Mouse (Mus musculus): ENCODE results near the gene Tenm2. TPM values are rescaled to one million over a fixed set of nuclear protein-coding genes. Genes with fewer than 3 reads are reported as not detected.

The Tenm2 gene
- polyA plus RNA-seq, 1 experiment from 2014 or later = 77.0 TPM

- ATAC-seq = no peak
- WGBS = 67% methylated on average over 5 of the region's 5 CpGs
- H3K9me3 ChIP-seq (replicated peaks; ENCODE audit: control insufficient read depth, low read length, poor library complexity, severe bottlenecking) = no peaks in the 10 kb centered on the region
Measured at GRCm38 (mm10) chr11:37046671-37047070, 189.1 kb downstream of the Tenm2 start.

GRCm38 (mm10) chr11:37041259-37041658 lies 194.5 kb downstream of the Tenm2 start:
- Histone ChIP-seq H3K4me3 (ENCODE audit: low read depth, low read length) (no peak overlapping the region), H3K9me3 (replicated peaks; ENCODE audit: control insufficient read depth, low read length, poor library complexity, severe bottlenecking) (no peaks in the 10 kb centered on the region), H3K4me1 (ENCODE audit: control insufficient read depth, insufficient read depth, low read length) (peaks cover 9% of the 10 kb centered on the region), H3K9ac (ENCODE audit: low read depth, low read length) (no peak overlapping the region), H3K27me3 (ENCODE audit: control insufficient read depth, insufficient read depth, low read depth, low read length) (no peaks in the 10 kb centered on the region), H3K36me3 (ENCODE audit: control insufficient read depth, insufficient read depth, low read length) (no peaks in the 10 kb centered on the region), H3K4me2 (ENCODE audit: low read length) (no peak overlapping the region), H3K27ac (ENCODE audit: low read length) (no peak overlapping the region)
- 53% methylated on average over 4 of the region's 4 CpGs for WGBS
- peak; percentile 32; the same call in 1 of the 2 replicates for ATAC-seq

More at GRCm38 (mm10) chr11:37046671-37047070, 189.1 kb downstream of the Tenm2 start:
- H3K4me3 ChIP-seq (ENCODE audit: low read depth, low read length) = no peak overlapping the region
- no peaks in the 10 kb centered on the region for H3K36me3 ChIP-seq (ENCODE audit: control insufficient read depth, insufficient read depth, low read length)
- H3K4me1 ChIP-seq (ENCODE audit: control insufficient read depth, insufficient read depth, low read length) = peaks cover 2% of the 10 kb centered on the region
- no peak overlapping the region for H3K27ac ChIP-seq (ENCODE audit: low read length)
- no peaks in the 10 kb centered on the region for H3K27me3 ChIP-seq (ENCODE audit: control insufficient read depth, insufficient read depth, low read depth, low read length)
- H3K4me2 ChIP-seq (ENCODE audit: low read length) = no peak overlapping the region
- H3K9ac ChIP-seq (ENCODE audit: low read depth, low read length) = no peak overlapping the region

- no peak overlapping the region for H3K4me2 ChIP-seq (ENCODE audit: low read length)
- H3K9ac ChIP-seq (ENCODE audit: low read depth, low read length) = no peak overlapping the region
- H3K27ac ChIP-seq (ENCODE audit: low read length) = no peak overlapping the region
- no peaks in the 10 kb centered on the region for H3K27me3 ChIP-seq (ENCODE audit: control insufficient read depth, insufficient read depth, low read depth, low read length)
- 91% methylated on average over 3 of the region's 3 CpGs for WGBS
- H3K36me3 ChIP-seq (ENCODE audit: control insufficient read depth, insufficient read depth, low read length) = no peaks in the 10 kb centered on the region
- no peak overlapping the region for H3K4me3 ChIP-seq (ENCODE audit: low read depth, low read length)
- H3K9me3 ChIP-seq (replicated peaks; ENCODE audit: control insufficient read depth, low read length, poor library complexity, severe bottlenecking) = no peaks in the 10 kb centered on the region
- ATAC-seq = no peak
- H3K4me1 ChIP-seq (ENCODE audit: control insufficient read depth, insufficient read depth, low read length) = peaks cover 9% of the 10 kb centered on the region
Measured at GRCm38 (mm10) chr11:37039283-37039682, 196.5 kb downstream of the Tenm2 start.

- no peaks in the 10 kb centered on the region for H3K9me3 ChIP-seq (replicated peaks; ENCODE audit: control insufficient read depth, low read length, poor library complexity, severe bottlenecking)
- H3K4me3 ChIP-seq (ENCODE audit: low read depth, low read length) = no peak overlapping the region
- H3K27me3 ChIP-seq (ENCODE audit: control insufficient read depth, insufficient read depth, low read depth, low read length) = no peaks in the 10 kb centered on the region
- H3K4me1 ChIP-seq (ENCODE audit: control insufficient read depth, insufficient read depth, low read length) = 0 out of 2 replicates have a peak, but pooled peaks cover 2% of the 10 kb centered on the region
- no peak overlapping the region for H3K4me2 ChIP-seq (ENCODE audit: low read length)
- WGBS = 46% methylated on average over 7 of the region's 7 CpGs
- H3K36me3 ChIP-seq (ENCODE audit: control insufficient read depth, insufficient read depth, low read length) = no peaks in the 10 kb centered on the region
- H3K9ac ChIP-seq (ENCODE audit: low read depth, low read length) = no peak overlapping the region
- no peak overlapping the region for H3K27ac ChIP-seq (ENCODE audit: low read length)
- no peak for ATAC-seq
Measured at GRCm38 (mm10) chr11:37031305-37032055, 204.3 kb downstream of the Tenm2 start.

- Histone ChIP-seq H3K9ac (ENCODE audit: low read depth, low read length) (no peak overlapping the region), H3K4me1 (ENCODE audit: control insufficient read depth, insufficient read depth, low read length) (no peaks in the 10 kb centered on the region), H3K4me3 (ENCODE audit: low read depth, low read length) (no peak overlapping the region), H3K27ac (ENCODE audit: low read length) (no peak overlapping the region), H3K9me3 (replicated peaks; ENCODE audit: control insufficient read depth, low read length, poor library complexity, severe bottlenecking) (no peaks in the 10 kb centered on the region), H3K27me3 (ENCODE audit: control insufficient read depth, insufficient read depth, low read depth, low read length) (no peaks in the 10 kb centered on the region), H3K4me2 (ENCODE audit: low read length) (no peak overlapping the region), H3K36me3 (ENCODE audit: control insufficient read depth, insufficient read depth, low read length) (no peaks in the 10 kb centered on the region)
- no peak for ATAC-seq
- WGBS = 64% methylated on average over 1 of the region's 1 CpGs
Measured at GRCm38 (mm10) chr11:37011900-37012299, 223.9 kb downstream of the Tenm2 start.

- H3K27ac ChIP-seq (ENCODE audit: low read length) = no peak overlapping the region
- no peaks in the 10 kb centered on the region for H3K36me3 ChIP-seq (ENCODE audit: control insufficient read depth, insufficient read depth, low read length)
- no peak for ATAC-seq
- H3K4me3 ChIP-seq (ENCODE audit: low read depth, low read length) = no peak overlapping the region
- H3K4me2 ChIP-seq (ENCODE audit: low read length) = no peak overlapping the region
- WGBS = 77% methylated on average over 1 of the region's 1 CpGs
- no peak overlapping the region for H3K9ac ChIP-seq (ENCODE audit: low read depth, low read length)
- H3K27me3 ChIP-seq (ENCODE audit: control insufficient read depth, insufficient read depth, low read depth, low read length) = no peaks in the 10 kb centered on the region
- no peaks in the 10 kb centered on the region for H3K4me1 ChIP-seq (ENCODE audit: control insufficient read depth, insufficient read depth, low read length)
- no peaks in the 10 kb centered on the region for H3K9me3 ChIP-seq (replicated peaks; ENCODE audit: control insufficient read depth, low read length, poor library complexity, severe bottlenecking)
Measured at GRCm38 (mm10) chr11:37009243-37009642, 226.5 kb downstream of the Tenm2 start.

GRCm38 (mm10) chr11:36997668-36998067 lies 238.1 kb downstream of the Tenm2 start:
- no peak overlapping the region for H3K4me2 ChIP-seq (ENCODE audit: low read length)
- no peaks in the 10 kb centered on the region for H3K36me3 ChIP-seq (ENCODE audit: control insufficient read depth, insufficient read depth, low read length)
- no peaks in the 10 kb centered on the region for H3K4me1 ChIP-seq (ENCODE audit: control insufficient read depth, insufficient read depth, low read length)
- H3K4me3 ChIP-seq (ENCODE audit: low read depth, low read length) = no peak overlapping the region
- no peaks in the 10 kb centered on the region for H3K27me3 ChIP-seq (ENCODE audit: control insufficient read depth, insufficient read depth, low read depth, low read length)
- no peak overlapping the region for H3K27ac ChIP-seq (ENCODE audit: low read length)
- no peaks in the 10 kb centered on the region for H3K9me3 ChIP-seq (replicated peaks; ENCODE audit: control insufficient read depth, low read length, poor library complexity, severe bottlenecking)
- no peak overlapping the region for H3K9ac ChIP-seq (ENCODE audit: low read depth, low read length)
- 79% methylated on average over 3 of the region's 3 CpGs for WGBS
- ATAC-seq = no peak

GRCm38 (mm10) chr11:36990895-36991294 lies 244.9 kb downstream of the Tenm2 start:
- Histone ChIP-seq H3K27me3 (ENCODE audit: control insufficient read depth, insufficient read depth, low read depth, low read length) (no peaks in the 10 kb centered on the region), H3K9ac (ENCODE audit: low read depth, low read length) (no peak overlapping the region), H3K4me1 (ENCODE audit: control insufficient read depth, insufficient read depth, low read length) (peaks cover 10% of the 10 kb centered on the region; the same call in 1 of the 2 replicates), H3K9me3 (replicated peaks; ENCODE audit: control insufficient read depth, low read length, poor library complexity, severe bottlenecking) (no peaks in the 10 kb centered on the region), H3K27ac (ENCODE audit: low read length) (no peak overlapping the region), H3K36me3 (ENCODE audit: control insufficient read depth, insufficient read depth, low read length) (no peaks in the 10 kb centered on the region), H3K4me3 (ENCODE audit: low read depth, low read length) (no peak overlapping the region), H3K4me2 (ENCODE audit: low read length) (no peak overlapping the region)
- WGBS = 86% methylated on average over 3 of the region's 3 CpGs
- ATAC-seq = no peak

- Histone ChIP-seq H3K9me3 (replicated peaks; ENCODE audit: control insufficient read depth, low read length, poor library complexity, severe bottlenecking) (no peaks in the 10 kb centered on the region), H3K4me1 (ENCODE audit: control insufficient read depth, insufficient read depth, low read length) (peaks cover 10% of the 10 kb centered on the region; the same call in 1 of the 2 replicates), H3K4me3 (ENCODE audit: low read depth, low read length) (no peak overlapping the region), H3K4me2 (ENCODE audit: low read length) (peak overlapping the region; percentile 23; the same call in 1 of the 2 replicates), H3K9ac (ENCODE audit: low read depth, low read length) (0 out of 2 replicates have a peak overlapping the region, but pooled peaks have one; percentile 4), H3K27me3 (ENCODE audit: control insufficient read depth, insufficient read depth, low read depth, low read length) (no peaks in the 10 kb centered on the region), H3K27ac (ENCODE audit: low read length) (peak overlapping the region; percentile 78), H3K36me3 (ENCODE audit: control insufficient read depth, insufficient read depth, low read length) (no peaks in the 10 kb centered on the region)
- WGBS = 16% methylated on average over 5 of the region's 5 CpGs
- peak; percentile 94 for ATAC-seq
Measured at GRCm38 (mm10) chr11:36988776-36989565, 246.8 kb downstream of the Tenm2 start.
